Mouse (Mus musculus) liver, adult 2 months (tissue): ENCODE results near the gene Pygl. TPM values are rescaled to one million over a fixed set of nuclear protein-coding genes. Genes with fewer than 3 reads are reported as not detected.

Experiments
- DNase-seq: peaks from one replicate; pipeline ENCODE4 v3.0.0-alpha.2; 2011; ENCODE audit warnings: low read depth, low spot score; ENCODE audit errors: extremely low read depth
- H3K27ac ChIP-seq: fragments of 200-500 bp; replicated peaks from 2 replicates; pipeline ENCODE4 v1.5.1; 2012; ENCODE audit warnings: low read depth, mild to moderate bottlenecking, control low read depth, inconsistent platforms, low read length; ENCODE audit not compliant: insufficient read depth
- H3K27me3 ChIP-seq: fragments of 200-500 bp; 2 replicates; pipeline ENCODE4 v1.6.1; 2012; ENCODE audit warnings: mild to moderate bottlenecking, moderate library complexity, low read length, inconsistent platforms; ENCODE audit not compliant: control insufficient read depth, insufficient read depth
- H3K36me3 ChIP-seq: fragments of 200-500 bp; 2 replicates; pipeline ENCODE4 v1.6.1; 2012; ENCODE audit warnings: low read length, inconsistent platforms; ENCODE audit not compliant: control insufficient read depth, insufficient read depth
- H3K4me1 ChIP-seq: fragments of 200-500 bp; 2 replicates; pipeline ENCODE4 v1.6.1; 2011; ENCODE audit warnings: low read length; ENCODE audit not compliant: control insufficient read depth, insufficient read depth
- H3K4me3 ChIP-seq: fragments of 200-500 bp; 2 replicates; pipeline ENCODE4 v1.5.1; 2011; ENCODE audit warnings: low read depth, mild to moderate bottlenecking, control low read depth, low read length, moderate library complexity; ENCODE audit not compliant: insufficient read depth
- H3K79me2 ChIP-seq: fragments of 200-500 bp; 2 replicates; pipeline ENCODE4 v1.6.1; 2012; ENCODE audit warnings: inconsistent platforms, mild to moderate bottlenecking, low read length, moderate library complexity; ENCODE audit not compliant: control insufficient read depth, insufficient read depth
- H3K9ac ChIP-seq: fragments of 200-500 bp; 2 replicates; pipeline ENCODE4 v1.6.1; 2012; ENCODE audit warnings: low read depth, mild to moderate bottlenecking, control low read depth, inconsistent platforms, low read length
- CTCF ChIP-seq: fragments of 200-500 bp; IDR thresholded peaks from 2 replicates; pipeline ENCODE4 v1.5.1; 2011; ENCODE audit warnings: low read depth, low read length, control low read depth
- POLR2A ChIP-seq: fragments of 200-500 bp; IDR thresholded peaks from 2 replicates; pipeline ENCODE4 v1.6.1; 2011; ENCODE audit warnings: low read length, control low read depth; ENCODE audit not compliant: insufficient read depth; ENCODE audit errors: extremely low read depth
- WGBS: fragments of 180-500 bp; shearing (Covaris S2); methylation state at CpG from one replicate; pipeline ENCODE4 v1.1.7; 2018; 5-methylcytosine and 5-hydroxymethylcytosine counted together
- polyA plus RNA-seq: library from polyadenylated mRNA; depleted of rRNA; stranded (reverse); fragments of >200 nt; gene quantifications from 2 replicates; pipeline ENCODE4 v1.2.3, GENCODE M21; 2012
- total RNA-seq: library from RNA; depleted of rRNA; stranded (reverse); fragments of >200 nt; gene quantifications from 2 replicates; pipeline ENCODE4 v1.2.3, GENCODE M21; 2014

The Pygl gene
- total and polyA plus RNA-seq, 2 experiments: 298 to 428 TPM

DNA sequence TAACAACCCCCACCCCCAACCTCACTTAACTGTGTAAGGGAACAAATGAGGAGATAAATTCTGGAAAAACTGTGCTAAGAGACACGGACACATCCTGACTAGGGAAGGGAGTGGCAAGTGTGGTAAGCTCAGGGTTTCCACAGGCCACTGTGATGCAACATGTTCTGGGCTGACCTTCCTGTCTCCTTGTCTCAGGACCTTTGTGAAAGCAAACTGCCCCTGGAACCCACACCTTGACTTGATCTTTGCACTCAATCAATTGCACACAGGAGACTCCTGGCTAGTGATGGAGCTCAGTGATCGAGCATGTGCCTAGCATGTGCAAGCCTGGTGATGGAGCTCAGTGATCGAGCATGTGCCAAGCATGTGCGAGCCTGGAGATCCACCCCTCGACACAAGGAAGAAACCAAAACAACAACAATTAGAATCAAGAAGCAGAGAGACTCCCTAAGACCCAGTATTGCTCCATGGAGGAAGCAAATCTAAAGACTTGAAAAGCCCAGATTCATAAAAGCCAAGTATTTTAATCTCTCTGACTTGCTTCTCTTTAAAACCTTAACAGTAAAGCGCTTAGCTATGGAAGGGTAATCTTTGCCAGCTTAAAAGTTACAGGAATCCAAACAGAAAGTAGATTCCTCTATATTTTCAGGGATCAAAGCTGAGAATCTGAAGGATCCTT lies 2.5 kb upstream of the Pygl start:
- Histone ChIP-seq H3K27ac (0 out of 2 replicates have a peak overlapping the region, but pooled peaks have one; percentile 1), H3K79me2 (no peaks in the 10 kb centered on the region), H3K36me3 (no peaks in the 10 kb centered on the region), H3K9ac (no peak overlapping the region), H3K4me3 (no peak overlapping the region), H3K4me1 (peaks cover 14% of the 10 kb centered on the region), H3K27me3 (no peaks in the 10 kb centered on the region)
- WGBS: 29% methylated on average over 6 of the region's 6 CpGs
- DNase-seq: peak; percentile 100
- TF ChIP-seq POLR2A (no peak), CTCF (no peak)

DNA sequence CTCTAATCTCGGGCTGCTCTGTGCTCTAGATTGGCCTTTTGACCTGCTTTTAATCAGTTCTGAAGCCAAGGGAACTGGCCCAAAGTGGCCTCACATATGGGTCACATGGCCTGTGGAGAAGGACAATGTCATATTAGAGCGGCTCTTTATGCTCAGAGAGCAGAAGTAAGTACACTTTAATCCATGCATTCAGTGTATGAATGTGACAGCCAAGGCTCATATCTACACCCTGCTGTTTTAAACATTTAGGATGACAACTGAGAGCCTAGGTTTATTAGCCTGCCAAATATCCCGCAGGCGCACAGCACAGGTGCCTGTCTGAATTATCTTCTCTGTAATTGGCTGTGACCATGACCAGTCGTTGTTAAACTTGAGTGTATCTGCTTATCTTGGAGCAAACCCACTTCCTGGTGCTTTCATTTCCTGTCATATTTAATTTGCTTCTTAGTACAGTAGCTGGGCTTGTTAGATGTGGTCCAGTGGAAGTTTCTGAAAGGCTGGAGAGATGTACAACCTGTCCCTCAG lies 794 bp upstream of the Pygl start:
- no peak overlapping the region for H3K9ac ChIP-seq
- peaks cover 3% of the 10 kb centered on the region; the same call in 1 of the 2 replicates for H3K79me2 ChIP-seq
- no peaks in the 10 kb centered on the region for H3K27me3 ChIP-seq
- DNase-seq: peak; percentile 94
- peak overlapping the region; percentile 90 for H3K27ac ChIP-seq
- no peak for TF ChIP-seq CTCF
- no peak for TF ChIP-seq POLR2A
- WGBS: 11% methylated on average over 5 of the region's 5 CpGs
- no peaks in the 10 kb centered on the region for H3K36me3 ChIP-seq
- H3K4me1 ChIP-seq: peaks cover 20% of the 10 kb centered on the region
- no peak overlapping the region for H3K4me3 ChIP-seq

DNA sequence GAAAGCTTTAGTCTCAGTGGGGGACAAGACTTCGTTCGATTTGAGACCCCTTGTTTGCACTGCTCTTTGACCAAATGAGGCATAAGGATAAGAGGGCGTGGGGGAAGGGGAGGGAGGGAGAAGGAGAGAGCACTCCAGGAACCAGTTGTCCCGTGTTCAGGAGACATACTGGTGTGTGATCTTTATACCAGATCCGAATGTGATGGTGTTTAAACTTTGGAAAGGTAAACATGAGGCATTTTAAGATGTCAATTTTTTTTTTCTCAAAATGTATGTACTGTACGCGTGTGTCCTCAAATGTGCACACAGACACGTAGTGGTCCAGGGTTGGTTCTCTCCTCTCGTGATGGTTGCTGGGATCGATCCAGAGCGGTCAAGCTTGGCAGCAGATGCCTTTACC lies 3.1 kb downstream of the Pygl start:
- Histone ChIP-seq H3K36me3 (no peaks in the 10 kb centered on the region), H3K4me1 (peaks cover 31% of the 10 kb centered on the region), H3K4me3 (peak overlapping the region; percentile 20), H3K9ac (peak overlapping the region; percentile 70), H3K27me3 (no peaks in the 10 kb centered on the region), H3K27ac (peak overlapping the region; percentile 89), H3K79me2 (peaks cover 12% of the 10 kb centered on the region; the same call in 1 of the 2 replicates)
- DNase-seq: peak; percentile 64
- WGBS: 35% methylated on average over 11 of the region's 11 CpGs
- TF ChIP-seq CTCF (no peak), POLR2A (no peak)

DNA sequence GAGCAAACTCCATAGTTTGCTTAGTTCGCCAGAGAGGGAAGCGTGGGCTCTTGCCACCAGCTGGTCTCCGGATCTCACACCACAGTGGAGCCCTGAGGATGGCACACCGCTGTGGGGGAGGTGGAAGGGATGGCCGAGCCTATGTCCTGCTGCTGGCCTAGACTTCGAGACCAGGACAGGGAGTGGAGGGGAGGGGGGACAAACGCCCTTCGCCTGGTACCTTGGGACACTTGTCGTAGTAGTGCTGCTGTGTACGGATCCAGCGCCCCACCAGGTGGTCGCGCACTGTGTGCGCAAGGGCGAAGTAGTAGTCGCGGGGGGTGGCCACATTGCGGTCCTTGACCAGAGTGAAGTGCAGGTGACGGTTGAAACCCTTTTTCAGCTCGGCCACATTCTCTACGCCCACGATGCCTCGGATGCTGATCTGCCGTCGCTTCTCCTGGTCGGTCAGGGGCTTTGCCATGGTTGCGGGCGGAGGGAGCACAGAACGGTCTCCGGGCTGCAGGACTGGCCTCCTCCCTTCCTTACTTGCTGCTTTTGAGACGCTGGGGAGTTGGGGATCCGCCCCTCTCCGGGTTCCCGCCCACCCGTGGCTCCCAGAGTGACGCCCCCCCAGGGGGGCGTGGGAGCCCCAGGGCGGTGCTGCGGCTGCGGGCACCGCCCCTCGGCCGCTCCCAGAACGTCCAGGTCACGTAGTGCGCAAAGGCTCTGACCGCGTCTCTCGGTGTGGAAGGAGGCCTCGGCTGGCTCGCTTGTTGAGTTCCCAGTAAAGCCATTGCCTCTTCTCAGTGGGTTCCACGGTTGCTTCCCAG lies 4.0 kb downstream of the Pygl start:
- WGBS: under 1% methylated on average over 52 of the region's 52 CpGs
- peaks cover 12% of the 10 kb centered on the region; the same call in 1 of the 2 replicates for H3K79me2 ChIP-seq
- peak; percentile 88 for DNase-seq
- no peaks in the 10 kb centered on the region for H3K27me3 ChIP-seq
- H3K4me1 ChIP-seq: peaks cover 32% of the 10 kb centered on the region
- H3K27ac ChIP-seq: peak overlapping the region; percentile 89
- H3K9ac ChIP-seq: peak overlapping the region; percentile 86
- peak overlapping the region; percentile 75 for H3K4me3 ChIP-seq
- peaks cover 5% of the 10 kb centered on the region; the same call in 1 of the 2 replicates for H3K36me3 ChIP-seq
- peak; percentile 93 for TF ChIP-seq POLR2A
- TF ChIP-seq CTCF: no peak

DNA sequence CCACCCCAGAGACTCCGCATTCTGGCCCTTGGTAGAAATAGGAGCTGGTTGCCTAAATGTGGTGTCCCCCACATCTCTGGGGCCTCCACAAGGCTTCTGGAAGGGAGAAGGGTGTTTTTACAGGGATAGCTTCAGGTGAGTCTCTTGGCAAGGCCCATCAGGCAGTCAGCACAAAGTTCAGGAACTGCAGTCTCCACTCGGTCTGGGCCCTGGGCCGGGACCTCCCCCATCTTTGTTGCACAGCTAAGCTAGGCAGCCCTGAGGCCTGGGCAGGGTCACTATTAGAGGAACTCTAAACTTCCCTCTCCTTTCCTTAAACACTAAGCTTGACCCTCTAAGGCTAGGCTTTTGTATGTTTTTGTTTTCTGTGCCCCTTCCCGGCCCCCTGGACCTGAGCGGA lies 4.6 kb downstream of the Pygl start:
- H3K4me3 ChIP-seq: peak overlapping the region; percentile 75
- peaks cover 29% of the 10 kb centered on the region for H3K4me1 ChIP-seq
- H3K79me2 ChIP-seq: peaks cover 12% of the 10 kb centered on the region; the same call in 1 of the 2 replicates
- 0 out of 2 replicates have a peak, but pooled peaks have one; percentile 3 for TF ChIP-seq POLR2A
- no peak for TF ChIP-seq CTCF
- peak; percentile 83 for DNase-seq
- H3K27ac ChIP-seq: peak overlapping the region; percentile 88
- peaks cover 10% of the 10 kb centered on the region for H3K36me3 ChIP-seq
- H3K9ac ChIP-seq: peak overlapping the region; percentile 86
- no peaks in the 10 kb centered on the region for H3K27me3 ChIP-seq
- 13% methylated on average over 5 of the region's 5 CpGs for WGBS
